Mouse (Mus musculus) heart, embryonic 13.5 days (tissue): Measurements from ENCODE around the gene Meltf. TPM values are rescaled to one million over a fixed set of nuclear protein-coding genes. Genes with fewer than 3 reads are reported as not detected.
A peak's percentile ranks its signal among the peaks of the same experiment; 100 is the strongest.

Experiments
- ATAC-seq: fragments of 200-750 bp; cut with Nextera tagmentation; 2 replicates; pipeline ENCODE4 v1.8.0; 2017; ENCODE audit warnings: moderate TSS enrichment; ENCODE audit not compliant: insufficient number of reproducible peaks, low FRiP score, low TSS enrichment; ENCODE audit errors: extremely low read depth
- H3K27ac ChIP-seq: fragments of 300-500 bp; sonication (generic); replicated peaks from 2 replicates; pipeline ENCODE4 v1.5.1; 2015; ENCODE audit warnings: moderate library complexity, mild to moderate bottlenecking, inconsistent platforms
- H3K27me3 ChIP-seq: fragments of 300-500 bp; sonication (generic); replicated peaks from 2 replicates; pipeline ENCODE4 v1.6.1; 2015; ENCODE audit warnings: mild to moderate bottlenecking, inconsistent platforms
- H3K36me3 ChIP-seq: fragments of 300-500 bp; sonication (generic); 2 replicates; pipeline ENCODE4 v1.6.1; 2015; ENCODE audit warnings: mild to moderate bottlenecking, inconsistent platforms
- H3K4me1 ChIP-seq: fragments of 300-500 bp; sonication (generic); 2 replicates; pipeline ENCODE4 v1.6.1; 2015; ENCODE audit warnings: inconsistent platforms
- H3K4me2 ChIP-seq: fragments of 300-500 bp; sonication (generic); 2 replicates; pipeline ENCODE4 v1.6.1; 2015; ENCODE audit warnings: inconsistent platforms, mild to moderate bottlenecking, moderate library complexity
- H3K4me3 ChIP-seq: fragments of 300-500 bp; sonication (generic); 2 replicates; pipeline ENCODE4 v1.5.1; 2015; ENCODE audit warnings: moderate library complexity, mild to moderate bottlenecking, inconsistent platforms
- H3K9ac ChIP-seq: fragments of 300-500 bp; sonication (generic); 2 replicates; pipeline ENCODE4 v1.6.1; 2015; ENCODE audit warnings: inconsistent platforms, mild to moderate bottlenecking, moderate library complexity
- H3K9me3 ChIP-seq: fragments of 300-500 bp; sonication (generic); 2 replicates; pipeline ENCODE4 v1.6.1; 2016; ENCODE audit warnings: inconsistent platforms
- WGBS: fragments of 180-500 bp; shearing (Covaris S2); methylation state at CpG from one replicate; pipeline ENCODE4 v1.1.7; 2015; ENCODE audit warnings: mixed read lengths; 5-methylcytosine and 5-hydroxymethylcytosine counted together
- polyA plus RNA-seq: library from polyadenylated mRNA; unstranded; fragments of >200 nt; fragmentation: Nextera tagmentation; extraction: Ambion mirVana; gene quantifications from 2 replicates; pipeline ENCODE4 v1.2.1, GENCODE M21; 2015

Gene Meltf
- polyA plus RNA-seq, 1 experiment from 2014 or later, result 0.05 TPM

DNA sequence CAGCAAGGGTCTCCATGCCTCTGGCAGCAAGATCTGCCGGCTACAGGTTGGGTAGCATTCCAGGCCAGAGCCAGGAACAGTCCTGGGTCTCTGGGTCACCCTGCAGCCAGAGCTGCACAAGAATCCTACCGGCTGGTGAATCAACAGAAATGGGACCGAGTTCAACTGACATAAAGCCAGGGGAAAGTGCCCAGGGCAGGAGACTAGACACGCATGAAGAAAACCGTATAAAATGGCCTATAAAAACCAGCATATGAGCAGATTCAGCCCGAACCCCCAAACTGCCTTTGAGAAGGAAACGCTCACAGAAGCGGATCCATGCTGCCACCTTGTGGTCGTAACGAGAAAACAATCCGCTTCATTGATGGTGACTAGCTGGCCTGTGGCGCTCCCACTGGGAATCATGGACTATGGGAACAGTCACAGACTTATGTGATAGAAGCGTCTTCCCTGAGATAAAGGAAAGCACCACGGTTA lies 39.7 kb downstream of the Meltf start:
- WGBS, result 3% methylated on average over 14 of the region's 14 CpGs
- Histone ChIP-seq H3K9me3 (no peaks in the 10 kb centered on the region), H3K9ac (peak overlapping the region; percentile 71), H3K27ac (no peak overlapping the region), H3K27me3 (peaks cover 8% of the 10 kb centered on the region), H3K4me1 (no peaks in the 10 kb centered on the region), H3K36me3 (no peaks in the 10 kb centered on the region), H3K4me3 (peak overlapping the region; percentile 31), H3K4me2 (peak overlapping the region; percentile 66)
- no peak for ATAC-seq

DNA sequence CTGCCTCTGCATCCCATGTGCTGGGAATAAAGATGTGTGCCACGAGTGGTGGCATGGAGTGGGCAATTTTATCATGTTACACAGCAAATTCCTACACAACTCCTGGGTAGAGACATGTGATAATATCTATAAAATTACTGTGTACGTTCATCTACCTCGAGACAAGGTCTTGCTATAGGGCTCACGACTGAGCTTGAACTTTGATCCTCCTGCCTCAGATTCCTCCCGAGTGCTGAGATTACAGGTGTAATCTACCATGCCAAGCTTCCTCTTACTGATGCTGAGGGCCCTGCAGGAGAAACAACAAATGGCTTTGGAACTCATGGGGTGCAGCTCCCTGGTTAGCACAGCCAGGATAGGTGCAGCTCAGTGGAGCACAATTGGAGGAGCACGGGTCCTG lies 45.8 kb downstream of the Meltf start:
- peaks cover 5% of the 10 kb centered on the region for H3K27me3 ChIP-seq
- no peaks in the 10 kb centered on the region for H3K9me3 ChIP-seq
- WGBS, result 81% methylated on average over 6 of the region's 6 CpGs
- H3K9ac ChIP-seq, result no peak overlapping the region
- no peak overlapping the region for H3K4me3 ChIP-seq
- ATAC-seq, result no peak
- H3K4me1 ChIP-seq, result peaks cover 8% of the 10 kb centered on the region
- no peak overlapping the region for H3K4me2 ChIP-seq
- H3K27ac ChIP-seq, result no peak overlapping the region
- H3K36me3 ChIP-seq, result no peaks in the 10 kb centered on the region

DNA sequence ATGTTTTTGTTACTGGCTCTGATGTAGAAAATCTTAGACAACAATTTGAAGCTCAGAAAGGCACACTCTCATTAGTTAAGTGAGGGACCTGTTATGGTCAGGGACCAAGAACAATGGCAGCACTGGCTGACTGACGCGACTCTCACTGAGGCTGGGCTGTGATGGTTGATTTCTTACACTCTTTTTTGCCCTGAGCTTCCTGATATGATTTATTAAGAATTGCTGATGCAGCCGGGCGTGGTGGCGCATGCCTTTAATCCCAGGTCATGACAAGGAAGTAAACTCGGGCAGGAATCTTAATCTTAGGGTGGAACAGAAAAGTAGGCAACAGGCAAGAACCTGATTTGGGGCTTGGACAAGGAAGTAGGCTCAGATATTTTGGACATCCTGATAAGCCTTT lies 47.5 kb downstream of the Meltf start:
- Histone ChIP-seq H3K36me3 (no peaks in the 10 kb centered on the region), H3K27me3 (peaks cover 12% of the 10 kb centered on the region), H3K4me2 (no peak overlapping the region), H3K9ac (no peak overlapping the region), H3K9me3 (no peaks in the 10 kb centered on the region), H3K4me1 (peaks cover 8% of the 10 kb centered on the region), H3K4me3 (no peak overlapping the region), H3K27ac (no peak overlapping the region)
- 77% methylated on average over 6 of the region's 6 CpGs for WGBS
- no peak for ATAC-seq

DNA sequence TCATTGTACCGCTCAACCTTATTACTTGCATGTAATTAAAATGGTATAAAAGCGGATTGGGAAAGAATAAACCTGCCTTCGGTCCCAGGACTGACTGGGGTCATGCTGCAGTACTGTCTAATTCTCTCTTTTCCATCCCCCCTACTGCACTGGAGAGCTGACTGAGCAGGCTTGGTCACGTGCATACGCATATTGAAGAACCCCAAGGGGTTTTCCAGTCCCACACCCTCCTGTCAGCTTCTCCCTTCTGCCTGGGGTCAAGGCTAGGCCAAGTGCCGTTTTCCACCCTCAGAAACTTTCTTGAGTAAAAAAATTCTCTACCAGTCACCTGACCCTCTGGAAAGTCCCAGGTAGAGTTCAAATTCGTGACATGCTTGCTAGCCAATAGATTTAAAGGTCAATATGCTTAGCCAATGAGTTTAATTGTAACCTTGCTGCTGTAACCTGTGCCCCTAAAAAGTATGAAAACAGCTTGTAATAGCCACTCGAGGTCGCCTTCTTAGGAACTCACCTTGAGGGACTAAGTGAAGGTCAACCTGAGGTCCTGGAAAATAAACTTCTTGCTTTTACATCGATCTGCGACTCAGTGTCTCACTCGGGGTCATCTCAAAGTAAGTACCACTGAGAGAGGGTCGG lies 48.1 kb downstream of the Meltf start:
- no peaks in the 10 kb centered on the region for H3K9me3 ChIP-seq
- no peak overlapping the region for H3K27ac ChIP-seq
- peaks cover 18% of the 10 kb centered on the region for H3K27me3 ChIP-seq
- 81% methylated on average over 13 of the region's 13 CpGs for WGBS
- no peaks in the 10 kb centered on the region for H3K36me3 ChIP-seq
- no peak for ATAC-seq
- no peak overlapping the region for H3K4me3 ChIP-seq
- H3K9ac ChIP-seq, result no peak overlapping the region
- no peak overlapping the region for H3K4me2 ChIP-seq
- peaks cover 8% of the 10 kb centered on the region for H3K4me1 ChIP-seq

DNA sequence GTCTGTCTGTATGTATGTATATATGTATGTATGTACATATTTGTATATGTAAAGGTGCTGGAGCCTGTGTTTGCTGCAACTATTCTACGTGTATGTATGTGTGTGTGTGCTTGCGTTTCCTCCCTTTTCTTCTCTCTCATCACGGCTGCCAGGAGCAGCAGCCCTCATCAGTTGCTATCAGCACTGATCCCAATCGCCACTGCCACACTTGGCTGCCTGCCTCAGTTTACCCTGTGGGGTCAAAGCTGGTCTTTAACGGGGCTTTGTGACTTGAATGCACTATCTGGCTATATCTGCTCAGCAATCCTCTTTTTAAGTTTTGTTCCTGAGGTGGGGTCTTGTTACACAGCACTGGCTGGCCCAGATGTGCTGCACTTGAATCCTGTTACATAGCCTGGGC lies 48.8 kb downstream of the Meltf start:
- WGBS, result 74% methylated on average over 5 of the region's 5 CpGs
- no peak overlapping the region for H3K9ac ChIP-seq
- peaks cover 9% of the 10 kb centered on the region for H3K4me1 ChIP-seq
- peaks cover 22% of the 10 kb centered on the region for H3K27me3 ChIP-seq
- H3K4me3 ChIP-seq, result no peak overlapping the region
- H3K27ac ChIP-seq, result no peak overlapping the region
- no peaks in the 10 kb centered on the region for H3K9me3 ChIP-seq
- no peak for ATAC-seq
- no peaks in the 10 kb centered on the region for H3K36me3 ChIP-seq
- no peak overlapping the region for H3K4me2 ChIP-seq

DNA sequence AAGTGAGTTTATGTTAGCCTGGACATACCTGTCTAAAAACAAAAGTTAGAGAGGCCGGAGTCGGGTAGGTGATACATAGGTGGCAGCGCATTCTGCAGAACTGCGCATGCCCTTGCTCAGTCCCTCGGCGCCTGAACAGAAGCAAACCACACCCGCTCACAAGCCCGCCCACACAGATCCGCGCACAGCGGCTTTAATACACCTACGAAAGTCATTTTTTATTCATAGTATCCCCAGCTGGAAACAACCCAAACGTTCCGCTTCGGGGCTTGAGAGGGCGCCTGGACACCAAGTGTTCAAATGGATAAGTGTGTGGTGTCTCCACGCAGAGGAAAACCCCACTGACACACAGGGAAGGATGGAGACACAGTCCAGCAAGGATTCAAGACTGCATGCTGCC lies 52.7 kb downstream of the Meltf start:
- WGBS, result 51% methylated on average over 17 of the region's 17 CpGs
- peaks cover 57% of the 10 kb centered on the region for H3K27me3 ChIP-seq
- H3K9me3 ChIP-seq, result no peaks in the 10 kb centered on the region
- peak overlapping the region; percentile 45 for H3K4me2 ChIP-seq
- no peak for ATAC-seq
- H3K36me3 ChIP-seq, result no peaks in the 10 kb centered on the region
- H3K4me1 ChIP-seq, result peaks cover 31% of the 10 kb centered on the region
- H3K4me3 ChIP-seq, result no peak overlapping the region
- H3K9ac ChIP-seq, result no peak overlapping the region
- no peak overlapping the region for H3K27ac ChIP-seq

DNA sequence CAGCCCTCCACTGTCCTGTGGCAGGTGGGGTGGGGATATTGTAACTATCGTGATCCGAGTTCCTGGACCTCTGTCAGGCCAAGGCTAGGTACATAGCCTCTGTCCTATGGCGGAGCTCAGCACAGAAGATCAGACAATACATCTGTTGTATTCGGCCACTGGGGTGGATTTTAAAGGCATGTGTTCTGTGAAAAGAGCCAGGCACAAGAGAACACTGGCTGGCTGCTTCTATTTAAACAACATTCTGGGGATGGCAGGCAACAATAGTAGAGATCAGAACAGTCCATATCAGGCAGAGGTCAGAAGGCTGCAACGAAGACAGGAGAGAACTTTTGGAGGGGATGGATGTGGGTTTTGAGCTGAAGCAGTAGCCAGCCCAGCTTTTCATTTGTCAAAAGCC lies 53.6 kb downstream of the Meltf start:
- 49% methylated on average over 5 of the region's 5 CpGs for WGBS
- H3K9ac ChIP-seq, result peak overlapping the region; percentile 74; the same call in 1 of the 2 replicates
- peaks cover 60% of the 10 kb centered on the region for H3K27me3 ChIP-seq
- no peaks in the 10 kb centered on the region for H3K36me3 ChIP-seq
- H3K27ac ChIP-seq, result no peak overlapping the region
- no peak overlapping the region for H3K4me3 ChIP-seq
- H3K4me2 ChIP-seq, result peak overlapping the region; percentile 78; the same call in 1 of the 2 replicates
- no peaks in the 10 kb centered on the region for H3K9me3 ChIP-seq
- peaks cover 31% of the 10 kb centered on the region for H3K4me1 ChIP-seq
- no peak for ATAC-seq

DNA sequence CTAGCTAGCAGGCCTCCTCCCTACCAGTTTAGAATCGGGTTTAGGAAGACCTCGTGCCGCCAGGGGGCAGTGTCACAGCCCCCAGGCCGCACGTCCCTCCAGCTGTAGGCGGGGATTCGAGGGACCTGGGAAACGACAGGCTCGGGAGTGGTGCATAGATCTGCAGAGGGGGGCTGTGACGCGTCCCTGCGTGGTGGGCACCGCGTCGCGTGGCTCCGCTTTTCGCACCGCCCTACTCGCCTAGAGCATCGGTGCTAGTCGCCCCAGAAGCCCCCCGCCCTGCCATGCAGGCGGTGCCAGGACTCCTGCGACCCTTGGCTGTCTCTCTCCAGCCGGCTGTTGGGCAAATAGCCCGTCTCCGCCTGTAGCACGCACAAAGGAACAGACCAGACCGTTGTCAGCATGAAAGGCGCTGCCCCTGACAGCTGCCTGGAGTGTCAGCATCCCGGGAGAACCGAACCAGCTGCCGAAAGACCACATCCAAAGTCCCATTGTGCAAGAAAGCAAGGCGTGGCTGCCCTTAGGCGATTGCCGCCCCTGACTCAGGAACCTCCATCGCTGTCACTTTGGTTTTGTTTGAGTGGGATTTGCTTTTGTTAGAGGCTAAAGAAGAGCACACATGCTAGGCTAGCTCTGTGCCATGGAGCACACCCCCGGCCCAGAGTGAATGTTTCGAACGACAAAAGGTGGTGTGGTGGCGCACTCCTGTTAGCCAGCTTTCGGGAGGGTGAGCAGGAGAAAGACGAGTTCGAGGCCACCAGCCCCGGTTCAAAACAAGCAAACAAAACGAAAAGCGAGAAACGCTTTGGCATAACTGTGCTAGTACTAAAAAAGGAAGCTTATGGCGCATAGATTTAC lies 54.5 kb downstream of the Meltf start:
- ATAC-seq, result peak; percentile 69
- Histone ChIP-seq H3K27me3 (peaks cover 60% of the 10 kb centered on the region), H3K27ac (0 out of 2 replicates have a peak overlapping the region, but pooled peaks have one; percentile 8), H3K4me1 (peaks cover 31% of the 10 kb centered on the region), H3K36me3 (no peaks in the 10 kb centered on the region), H3K4me3 (peak overlapping the region; percentile 57), H3K9me3 (no peaks in the 10 kb centered on the region), H3K9ac (peak overlapping the region; percentile 74), H3K4me2 (peak overlapping the region; percentile 78)
- 1% methylated on average over 50 of the region's 50 CpGs for WGBS

DNA sequence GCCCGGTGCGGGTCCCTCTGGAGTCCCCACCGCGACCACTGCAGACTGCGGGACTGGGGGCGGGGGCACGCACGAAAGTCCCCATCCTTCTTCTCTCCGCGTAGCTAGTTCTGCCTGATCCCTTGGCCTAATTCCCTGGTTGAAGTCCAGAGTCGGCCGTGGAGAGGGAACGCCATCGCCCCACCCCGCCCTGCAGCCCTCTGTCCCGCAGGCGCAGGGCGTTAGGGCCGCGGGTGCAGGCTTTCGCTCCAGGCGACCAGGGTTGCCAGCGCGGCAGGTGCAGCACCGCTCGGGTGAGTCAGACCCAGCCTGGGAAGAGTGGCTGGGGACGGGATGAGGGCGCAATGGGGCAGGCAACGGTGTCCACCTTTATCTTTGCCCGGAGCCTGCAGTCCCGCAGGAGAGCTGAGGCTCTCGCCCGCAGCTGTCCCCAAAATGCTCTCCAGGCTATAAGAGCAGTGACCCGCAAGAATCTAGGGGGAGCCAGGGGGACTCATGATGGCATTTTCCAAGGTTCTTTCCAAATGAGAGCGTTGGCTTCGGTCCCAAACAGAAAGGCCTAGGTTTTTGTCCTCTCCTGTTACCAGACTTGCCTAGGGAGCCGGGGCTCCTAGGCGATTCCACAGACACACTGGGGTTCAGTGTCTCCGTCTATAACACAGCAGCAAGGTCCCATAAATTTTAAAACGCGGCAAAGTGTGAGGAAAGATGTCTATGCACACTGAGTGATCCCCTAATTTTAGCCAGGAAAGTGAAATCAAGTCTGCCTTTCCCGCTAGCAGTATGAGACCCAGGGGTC lies 55.3 kb downstream of the Meltf start, which contains the start of gene Pigz:
Gene Pigz (plus strand): TSS at position 101 of the 799 bp plus-strand sequence.
- peaks cover 60% of the 10 kb centered on the region for H3K27me3 ChIP-seq
- H3K4me2 ChIP-seq, result peak within 1 kb of the TSS; percentile 78
- peak within 1 kb of the TSS; percentile 74 for H3K9ac ChIP-seq
- no peak for ATAC-seq
- peak within 1 kb of the TSS; percentile 57 for H3K4me3 ChIP-seq
- H3K27ac ChIP-seq, result 0 out of 2 replicates have a peak within 1 kb of the TSS, but pooled peaks have one; percentile 8
- WGBS, result 9% methylated on average over 42 of the region's 42 CpGs
- peaks cover 31% of the 10 kb centered on the region for H3K4me1 ChIP-seq
- no peaks in the 10 kb centered on the region for H3K9me3 ChIP-seq
- no peaks in the 10 kb centered on the region for H3K36me3 ChIP-seq

DNA sequence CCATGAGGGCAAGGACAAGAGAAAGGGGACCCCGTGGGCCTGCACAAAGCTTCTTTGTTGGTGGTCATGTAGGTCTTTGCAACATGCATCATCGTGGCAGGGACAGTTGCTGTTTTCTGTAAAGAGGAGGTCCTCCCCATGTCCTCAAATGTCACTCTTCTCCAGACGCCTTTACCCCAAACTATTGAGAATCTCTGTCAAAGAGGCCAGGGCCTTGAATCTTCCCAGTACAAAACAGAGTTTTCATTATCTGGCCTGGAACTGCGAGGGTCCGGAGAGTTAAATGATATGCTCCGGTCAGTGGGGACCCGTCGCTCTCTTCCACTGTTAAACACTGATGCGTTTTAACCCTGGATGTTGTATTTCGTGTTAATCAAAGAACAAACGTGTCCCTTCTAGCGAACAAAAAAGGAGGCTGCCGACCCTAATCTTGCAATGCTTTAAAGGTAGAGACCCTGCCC lies 56.0 kb downstream of the Meltf start:
- WGBS, result 21% methylated on average over 13 of the region's 13 CpGs
- Histone ChIP-seq H3K36me3 (no peaks in the 10 kb centered on the region), H3K9me3 (no peaks in the 10 kb centered on the region), H3K27ac (no peak overlapping the region), H3K27me3 (peaks cover 60% of the 10 kb centered on the region), H3K9ac (peak overlapping the region; percentile 73), H3K4me1 (peaks cover 31% of the 10 kb centered on the region), H3K4me2 (peak overlapping the region; percentile 78), H3K4me3 (peak overlapping the region; percentile 57)
- ATAC-seq, result no peak
